Mouse (Mus musculus) midbrain, postnatal 0 days (tissue): ENCODE data around the gene Itpr1. TPM values are rescaled to one million over a fixed set of nuclear protein-coding genes. Genes with fewer than 3 reads are reported as not detected.

Experiments used
- ATAC-seq: fragments of 200-750 bp; cut with Nextera tagmentation; 2 replicates; pipeline ENCODE4 v1.8.0; 2017; ENCODE audit warnings: moderate number of reproducible peaks, mild to moderate bottlenecking, moderate TSS enrichment, moderate library complexity; ENCODE audit not compliant: low FRiP score
- DNase-seq: peaks from one replicate; pipeline ENCODE4 v3.0.0-alpha.2; 2015; ENCODE audit warnings: low spot score
- H3K27ac ChIP-seq: fragments of 300-500 bp; sonication (generic); 2 replicates; pipeline ENCODE4 v1.5.1; 2014; ENCODE audit warnings: low read depth, mild to moderate bottlenecking, low read length, mixed read lengths
- H3K27me3 ChIP-seq: fragments of 300-500 bp; sonication (generic); 2 replicates; pipeline ENCODE4 v1.6.1; 2014; ENCODE audit warnings: low read length, control low read depth, mixed read lengths; ENCODE audit not compliant: insufficient read depth
- H3K36me3 ChIP-seq: fragments of 300-500 bp; sonication (generic); 2 replicates; pipeline ENCODE4 v1.6.1; 2014; ENCODE audit warnings: low read length, control low read depth, mixed read lengths; ENCODE audit not compliant: insufficient read depth
- H3K4me1 ChIP-seq: fragments of 300-500 bp; sonication (generic); 2 replicates; pipeline ENCODE4 v1.6.1; 2014; ENCODE audit warnings: mild to moderate bottlenecking, control low read depth, antibody characterized with exemption, low read length, mixed read lengths; ENCODE audit not compliant: insufficient read depth
- H3K4me2 ChIP-seq: fragments of 300-500 bp; sonication (generic); 2 replicates; pipeline ENCODE4 v1.6.1; 2014; ENCODE audit warnings: low read depth, mild to moderate bottlenecking, low read length, mixed read lengths; ENCODE audit not compliant: poor library complexity, severe bottlenecking
- H3K4me3 ChIP-seq: fragments of 300-500 bp; sonication (generic); 2 replicates; pipeline ENCODE4 v1.5.1; 2014; ENCODE audit warnings: low read depth, mild to moderate bottlenecking, low read length, moderate library complexity
- H3K9ac ChIP-seq: fragments of 300-500 bp; sonication (generic); replicated peaks from 2 replicates; pipeline ENCODE4 v1.6.1; 2014; ENCODE audit warnings: mild to moderate bottlenecking, low read length, moderate library complexity, mixed read lengths; ENCODE audit not compliant: poor library complexity, severe bottlenecking
- H3K9me3 ChIP-seq: fragments of 300-500 bp; sonication (generic); 2 replicates; pipeline ENCODE4 v1.6.1; 2016; ENCODE audit warnings: low read length, control low read depth
- CTCF ChIP-seq: IDR thresholded peaks from 2 replicates; pipeline ENCODE4 v1.5.1; 2016; ENCODE audit warnings: antibody characterized with exemption, mild to moderate bottlenecking
- WGBS: fragments of 180-500 bp; shearing (Covaris S2); extraction: QIAGEN DNeasy Blood & Tissue Kit; methylation state at CpG from one replicate; pipeline ENCODE4 v1.1.7; 2014; 5-methylcytosine and 5-hydroxymethylcytosine counted together
- polyA plus RNA-seq: library from polyadenylated mRNA; unstranded; fragments of >200 nt; fragmentation: Nextera tagmentation; extraction: Ambion mirVana; gene quantifications from 2 replicates; pipeline ENCODE4 v1.2.1, GENCODE M21; 2015
- total RNA-seq: library from RNA; depleted of rRNA; stranded (reverse); fragments of >200 nt; gene quantifications from 2 replicates; pipeline ENCODE4 v1.2.3, GENCODE M21; 2014

Gene Itpr1
- total and polyA plus RNA-seq, 2 experiments from 2014 or later: 3.3 to 23.2 TPM

DNA sequence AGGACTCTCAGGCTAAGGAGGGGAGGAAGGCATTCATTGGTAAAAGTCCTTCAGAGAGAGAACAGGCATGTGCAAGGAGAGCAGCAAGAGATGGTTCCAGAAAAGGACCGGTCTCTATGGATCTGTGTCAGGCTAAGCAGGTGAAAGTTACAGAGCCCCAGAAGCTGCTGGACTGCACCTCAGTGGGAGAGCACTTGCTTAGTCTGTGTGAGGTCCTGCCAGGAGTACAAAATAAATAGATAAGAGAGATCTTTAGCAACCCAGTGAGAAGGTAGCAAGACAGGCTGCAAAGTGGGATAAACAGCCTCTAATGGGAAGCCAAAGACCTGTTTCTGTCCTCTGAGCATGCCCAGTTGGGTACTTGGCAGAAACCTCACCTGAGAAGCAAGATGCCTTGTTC is 305.1 kb downstream of the Itpr1 start:
- no peak for TF ChIP-seq CTCF
- no peak overlapping the region for H3K9ac ChIP-seq
- H3K36me3 ChIP-seq: no peaks in the 10 kb centered on the region
- H3K4me1 ChIP-seq: no peaks in the 10 kb centered on the region
- no peaks in the 10 kb centered on the region for H3K9me3 ChIP-seq
- no peak for DNase-seq
- H3K27ac ChIP-seq: no peak overlapping the region
- no peak overlapping the region for H3K4me2 ChIP-seq
- no peak for ATAC-seq
- H3K4me3 ChIP-seq: no peak overlapping the region
- no peaks in the 10 kb centered on the region for H3K27me3 ChIP-seq
- 96% methylated on average over 1 of the region's 1 CpGs for WGBS

DNA sequence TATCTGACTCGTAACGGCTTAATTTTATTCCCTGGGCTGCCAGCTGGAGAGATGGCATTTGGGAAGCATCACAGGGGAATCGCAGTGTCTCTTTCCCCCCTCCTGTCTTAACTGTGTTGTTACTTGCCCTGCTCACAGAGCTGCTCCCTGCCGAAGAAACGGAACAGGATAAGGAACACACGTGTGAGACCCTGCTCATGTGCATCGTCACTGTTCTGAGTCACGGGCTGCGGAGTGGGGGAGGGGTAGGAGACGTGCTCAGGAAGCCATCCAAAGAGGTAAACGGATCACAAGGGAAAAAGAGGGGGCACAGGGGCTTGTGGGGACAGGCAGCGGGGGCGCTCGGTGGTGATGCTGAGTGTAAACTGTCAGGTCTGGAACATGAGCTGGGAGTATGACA is 305.7 kb downstream of the Itpr1 start:
- H3K36me3 ChIP-seq: no peaks in the 10 kb centered on the region
- ATAC-seq: no peak
- TF ChIP-seq CTCF: no peak
- no peak overlapping the region for H3K27ac ChIP-seq
- no peaks in the 10 kb centered on the region for H3K27me3 ChIP-seq
- no peak overlapping the region for H3K4me3 ChIP-seq
- no peak overlapping the region for H3K4me2 ChIP-seq
- DNase-seq: no peak
- no peaks in the 10 kb centered on the region for H3K4me1 ChIP-seq
- no peak overlapping the region for H3K9ac ChIP-seq
- no peaks in the 10 kb centered on the region for H3K9me3 ChIP-seq
- WGBS: 65% methylated on average over 14 of the region's 14 CpGs

GRCm38 (mm10) chr6:108519327-108519726 is 306.4 kb downstream of the Itpr1 start:
- 93% methylated on average over 9 of the region's 9 CpGs for WGBS
- Histone ChIP-seq H3K27me3 (no peaks in the 10 kb centered on the region), H3K4me2 (no peak overlapping the region), H3K9me3 (no peaks in the 10 kb centered on the region), H3K4me1 (no peaks in the 10 kb centered on the region), H3K27ac (no peak overlapping the region), H3K4me3 (no peak overlapping the region), H3K9ac (no peak overlapping the region), H3K36me3 (no peaks in the 10 kb centered on the region)
- TF ChIP-seq CTCF: no peak
- ATAC-seq: no peak
- no peak for DNase-seq

DNA sequence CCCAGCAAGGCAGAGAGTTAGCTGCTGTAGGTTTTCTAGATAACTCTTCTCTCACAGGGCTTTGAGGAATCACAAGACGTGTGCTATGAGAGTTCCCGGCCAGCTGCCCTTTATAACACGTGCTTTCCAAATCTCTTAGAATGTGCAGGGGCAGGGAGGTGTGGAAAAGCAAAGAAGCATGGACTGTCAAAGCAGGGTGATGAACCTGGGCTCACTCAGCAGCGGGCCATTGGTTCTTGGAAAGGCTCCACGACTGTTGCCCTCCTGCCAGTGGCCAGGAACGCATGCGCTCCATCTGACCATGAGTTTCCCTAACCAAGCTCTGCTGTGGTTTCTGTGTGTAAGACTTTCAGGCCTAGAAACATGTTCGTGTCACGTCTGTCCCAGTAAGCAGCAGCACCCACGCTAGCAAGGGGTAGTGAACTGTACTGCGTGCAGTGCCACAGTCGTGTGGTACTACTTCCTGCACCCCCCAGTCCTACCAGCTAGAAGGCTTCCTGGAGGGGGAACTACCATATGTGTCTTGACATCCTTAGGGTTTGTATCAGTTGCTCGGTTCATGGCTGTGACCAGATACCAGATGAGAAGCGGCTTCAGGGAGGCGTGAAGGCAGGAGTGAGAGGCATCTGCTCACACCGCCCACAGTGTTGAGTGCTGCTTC is 311.2 kb downstream of the Itpr1 start:
- Histone ChIP-seq H3K36me3 (no peaks in the 10 kb centered on the region), H3K4me3 (no peak overlapping the region), H3K27me3 (no peaks in the 10 kb centered on the region), H3K9me3 (no peaks in the 10 kb centered on the region), H3K9ac (no peak overlapping the region), H3K4me2 (no peak overlapping the region), H3K27ac (no peak overlapping the region), H3K4me1 (no peaks in the 10 kb centered on the region)
- WGBS: 94% methylated on average over 16 of the region's 16 CpGs
- ATAC-seq (no peak), DNase-seq (no peak)
- TF ChIP-seq CTCF: no peak

DNA sequence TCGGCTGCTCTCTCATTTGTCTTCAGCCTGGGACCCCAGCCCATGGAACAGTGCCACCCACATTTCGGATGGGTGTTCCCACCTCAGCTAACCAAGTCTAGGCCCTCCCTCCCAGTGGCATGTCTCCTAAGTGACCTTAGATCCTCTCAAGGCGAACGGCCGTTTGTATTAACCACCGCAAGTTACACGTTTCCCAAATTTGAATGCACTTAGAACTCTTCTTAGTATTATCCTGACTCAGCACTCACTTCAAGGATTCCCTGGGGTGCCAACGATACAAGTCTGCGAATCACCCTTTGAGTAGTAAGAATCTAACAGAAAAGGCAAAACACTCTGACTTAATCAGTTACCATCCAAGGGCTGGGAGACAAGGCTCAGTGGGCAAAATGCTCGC is 311.7 kb downstream of the Itpr1 start:
- ATAC-seq (no peak), DNase-seq (no peak)
- Histone ChIP-seq H3K4me1 (no peaks in the 10 kb centered on the region), H3K9me3 (no peaks in the 10 kb centered on the region), H3K9ac (no peak overlapping the region), H3K36me3 (no peaks in the 10 kb centered on the region), H3K27me3 (no peaks in the 10 kb centered on the region), H3K4me3 (no peak overlapping the region), H3K27ac (no peak overlapping the region), H3K4me2 (no peak overlapping the region)
- TF ChIP-seq CTCF: no peak
- 85% methylated on average over 10 of the region's 10 CpGs for WGBS

DNA sequence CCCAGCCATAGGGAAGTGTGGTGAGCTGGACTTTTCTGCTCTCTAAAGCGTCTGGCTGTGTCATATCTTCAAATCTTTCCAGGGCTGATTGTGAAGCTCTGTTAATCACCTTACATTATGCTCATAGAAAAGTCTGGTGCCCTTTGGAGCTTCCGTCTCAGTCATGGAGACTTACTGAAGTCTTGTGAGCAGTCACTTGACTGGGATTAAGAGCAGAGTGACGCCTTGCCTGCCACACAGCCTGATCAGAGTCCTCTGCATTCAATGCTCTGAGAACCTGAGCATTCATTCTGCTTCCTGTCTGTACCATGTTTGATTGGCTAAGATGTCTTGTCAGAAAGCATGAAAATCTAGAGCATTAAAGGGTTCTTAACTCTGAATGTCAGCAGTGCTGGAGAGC is 314.7 kb downstream of the Itpr1 start:
- Histone ChIP-seq H3K36me3 (no peaks in the 10 kb centered on the region), H3K4me2 (no peak overlapping the region), H3K27ac (no peak overlapping the region), H3K4me1 (peaks cover 7% of the 10 kb centered on the region; the same call in 1 of the 2 replicates), H3K4me3 (no peak overlapping the region), H3K9me3 (no peaks in the 10 kb centered on the region), H3K9ac (no peak overlapping the region), H3K27me3 (no peaks in the 10 kb centered on the region)
- 63% methylated on average over 3 of the region's 3 CpGs for WGBS
- DNase-seq: no peak
- TF ChIP-seq CTCF: no peak
- ATAC-seq: no peak
